Mouse (Mus musculus): ENCODE data around the gene Rnf135.
"Not testable (repeated sequence)": the region's sequence is repeated elsewhere in the genome, so short reads cannot be mapped to it uniquely, and the experiment has no call there.

Rnf135 gene

GRCm38 (mm10) chr11:80183705-80184255 lies at the start of gene Rnf135:
Rnf135 (plus strand) TSS chr11:80183851.
- DNase-seq (ENCODE audit: low spot score in 2 of 2), result peak; percentile 52 to 70

GRCm38 (mm10) chr11:80134744-80135143 lies 48.9 kb upstream of the Rnf135 start:
- DNase-seq (ENCODE audit: low spot score in 2 of 2), result no peak

- DNase-seq (ENCODE audit: low spot score in 2 of 2), result no peak
Observed at GRCm38 (mm10) chr11:80135954-80136683, 47.5 kb upstream of the Rnf135 start.

DNA sequence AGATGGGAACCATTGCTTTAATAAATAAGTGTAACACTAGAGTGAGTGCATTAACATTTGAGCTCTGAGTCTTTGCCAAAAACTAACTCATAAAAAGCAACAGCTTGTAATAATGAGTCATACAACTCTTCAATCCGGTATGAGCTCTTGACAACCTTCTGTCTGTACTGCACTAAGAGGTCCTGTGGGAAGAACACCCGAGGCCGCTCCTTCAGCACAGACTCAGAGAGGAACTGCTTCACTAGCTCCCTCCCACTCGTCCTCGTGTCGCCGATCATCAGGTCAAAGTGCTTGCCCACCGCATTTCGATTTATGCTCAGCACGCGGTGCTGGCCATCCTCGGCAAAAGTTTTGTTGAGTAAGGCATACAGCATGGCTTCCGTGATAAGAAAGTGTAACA lies 46.9 kb upstream of the Rnf135 start:
- no peak for DNase-seq (ENCODE audit: low spot score in 2 of 2)

DNA sequence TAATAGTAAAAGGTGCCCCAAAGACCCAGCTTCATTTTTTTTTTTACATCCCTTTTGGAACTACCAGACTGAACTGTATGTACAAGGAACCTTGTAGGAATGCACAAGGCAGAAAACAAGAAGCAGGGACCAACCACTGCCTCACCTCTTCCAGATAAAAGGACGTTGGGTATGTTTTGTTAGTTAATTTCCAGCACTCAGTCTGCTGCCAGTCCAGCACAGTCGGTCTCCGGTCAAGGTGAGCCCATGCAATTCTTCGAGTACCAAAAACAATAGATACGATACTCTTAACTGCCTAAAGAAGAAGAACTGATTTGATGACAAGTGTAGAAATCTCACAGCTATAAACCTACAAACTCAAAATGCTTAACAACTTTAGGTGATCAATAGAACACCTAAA lies 45.9 kb upstream of the Rnf135 start:
- no peak for DNase-seq (ENCODE audit: low spot score in 2 of 2)

DNA sequence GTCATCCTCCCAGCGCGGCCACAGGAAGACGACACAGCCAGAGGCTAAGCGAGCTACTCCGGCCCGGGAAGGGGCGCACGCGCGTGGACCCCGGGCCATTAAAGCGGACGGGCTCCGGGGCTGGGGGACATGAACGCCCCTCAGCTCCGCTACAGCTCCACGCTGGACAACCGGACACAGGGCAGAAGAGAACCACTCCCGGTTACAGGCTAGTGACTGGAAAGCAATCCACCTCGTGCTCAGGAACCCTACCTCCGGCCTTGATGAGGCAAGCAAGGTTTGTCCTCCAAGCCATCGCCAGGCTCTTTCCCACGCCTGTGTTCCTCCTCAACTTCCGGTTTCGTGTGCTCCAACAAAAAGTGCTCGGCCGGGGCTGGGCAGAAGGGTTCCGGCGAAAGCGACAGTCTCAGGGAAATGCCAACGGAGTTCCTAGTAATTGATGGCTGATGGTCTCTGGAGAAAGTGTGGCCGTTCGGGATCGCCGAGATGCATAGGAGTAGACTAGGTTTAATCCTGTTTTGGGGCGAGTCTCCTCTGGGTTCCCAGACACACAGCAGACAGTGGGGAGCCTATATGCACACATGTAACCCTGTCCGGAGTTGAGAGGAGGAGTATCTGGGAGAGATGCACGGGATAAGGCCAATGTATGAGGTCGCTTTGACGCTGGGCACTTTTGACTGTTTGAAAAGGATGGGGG lies 41.7 kb upstream of the Rnf135 start, which contains the start of gene Tefm:
Gene Tefm (minus strand): TSS at position 351 of the 697 bp plus-strand sequence.
- DNase-seq (ENCODE audit: low spot score in 2 of 2), result peak; percentile 64 to 80

DNA sequence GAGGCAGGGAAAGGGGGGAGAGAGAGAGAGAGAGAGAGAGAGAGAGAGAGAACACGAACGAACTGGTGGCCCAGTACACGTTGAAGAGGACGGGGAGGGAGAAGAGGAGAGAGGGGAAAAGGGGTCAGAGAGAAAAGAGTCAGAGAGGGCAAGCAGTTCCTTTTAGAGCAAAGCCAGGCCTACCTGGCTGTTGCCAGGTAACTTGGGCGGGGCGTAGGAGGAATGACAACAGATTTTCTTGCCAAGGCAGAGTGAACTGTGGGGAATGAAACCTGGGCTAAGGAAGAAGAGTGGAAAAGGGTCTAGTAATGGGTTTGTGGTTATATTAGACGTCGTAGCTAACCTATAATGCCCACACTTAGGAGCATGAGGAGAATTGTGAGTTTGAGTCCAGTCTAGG lies 40.8 kb upstream of the Rnf135 start:
- DNase-seq (ENCODE audit: low spot score in 2 of 2), result no peak

DNA sequence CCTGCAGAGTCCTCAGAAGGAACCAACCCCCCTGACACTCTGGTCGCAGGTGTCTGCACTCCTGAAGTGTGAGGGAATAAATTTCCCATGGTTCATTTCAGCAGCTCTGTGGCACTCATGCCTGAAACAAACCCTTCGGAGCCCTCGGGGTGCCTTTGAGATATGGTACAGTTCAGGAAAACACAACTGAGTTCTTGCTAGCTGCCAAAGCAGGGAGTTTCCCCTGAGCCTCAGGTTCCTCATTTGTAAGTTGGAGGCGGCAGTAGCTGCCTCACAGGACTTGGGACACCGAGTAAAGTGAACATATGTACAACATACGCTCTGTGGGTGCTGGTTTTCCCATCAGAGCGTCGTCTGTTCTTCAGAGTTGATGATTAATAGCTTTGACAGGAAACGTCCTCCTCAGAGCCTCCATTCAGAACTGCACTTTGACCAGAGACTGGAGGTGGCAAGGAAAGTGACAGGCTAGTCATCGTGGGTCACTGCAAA lies 37.8 kb upstream of the Rnf135 start:
- DNase-seq (ENCODE audit: low spot score in 2 of 2), result no peak

- no peak for DNase-seq (ENCODE audit: low spot score in 2 of 2)
Observed at GRCm38 (mm10) chr11:80147748-80148147, 35.9 kb upstream of the Rnf135 start.

DNA sequence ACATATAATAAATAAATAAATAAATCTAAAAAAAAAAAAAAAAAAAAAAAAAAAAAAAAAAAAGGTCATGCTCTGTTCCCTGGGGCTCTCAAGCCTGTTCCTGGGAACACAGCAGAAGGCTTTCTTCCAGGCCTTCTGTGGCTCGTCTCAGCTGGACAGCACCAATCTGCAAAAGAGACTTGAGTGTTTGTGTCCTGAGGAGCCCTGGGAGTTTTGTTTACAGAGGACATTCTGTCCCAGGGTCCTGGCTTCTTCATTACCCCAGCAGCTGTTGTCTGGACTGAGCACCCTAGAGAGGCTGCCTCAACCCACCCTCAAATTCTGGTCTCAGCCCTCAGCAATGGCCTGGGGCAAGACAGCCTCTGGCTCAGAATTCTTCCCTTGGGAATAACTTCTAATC lies 35.3 kb upstream of the Rnf135 start:
- no peak for DNase-seq (ENCODE audit: low spot score in 2 of 2)

DNA sequence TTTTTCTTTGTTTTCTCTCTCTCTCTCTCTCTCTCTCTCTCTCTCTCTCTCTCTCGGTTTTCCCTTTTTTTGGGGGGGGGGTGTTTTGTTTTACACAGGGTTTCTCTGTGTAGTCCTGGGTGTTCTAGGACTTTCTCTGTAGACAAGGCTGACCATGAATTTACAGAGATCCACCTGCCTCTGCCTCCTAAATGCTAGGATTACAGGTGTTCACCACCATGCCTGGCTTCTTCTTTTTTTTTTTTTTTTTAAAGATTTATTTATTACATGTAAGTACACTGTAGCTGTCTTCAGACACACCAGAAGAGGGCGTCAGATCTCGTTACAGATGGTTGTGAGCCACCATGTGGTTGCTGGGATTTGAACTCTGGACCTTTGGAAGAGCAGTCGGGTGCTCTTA lies 34.7 kb upstream of the Rnf135 start:
- not testable (repeated sequence) for DNase-seq (ENCODE audit: low spot score in 2 of 2)

- DNase-seq (ENCODE audit: low spot score in 2 of 2), result no peak
Observed at GRCm38 (mm10) chr11:80149412-80150023, 34.1 kb upstream of the Rnf135 start.

- DNase-seq (ENCODE audit: low spot score in 2 of 2), result no peak
Observed at GRCm38 (mm10) chr11:80150566-80150965, 33.1 kb upstream of the Rnf135 start.

- no peak for DNase-seq (ENCODE audit: low spot score in 2 of 2)
Observed at GRCm38 (mm10) chr11:80151541-80151940, 32.1 kb upstream of the Rnf135 start.

GRCm38 (mm10) chr11:80152376-80152775 lies 31.3 kb upstream of the Rnf135 start:
- no peak for DNase-seq (ENCODE audit: low spot score in 2 of 2)

DNA sequence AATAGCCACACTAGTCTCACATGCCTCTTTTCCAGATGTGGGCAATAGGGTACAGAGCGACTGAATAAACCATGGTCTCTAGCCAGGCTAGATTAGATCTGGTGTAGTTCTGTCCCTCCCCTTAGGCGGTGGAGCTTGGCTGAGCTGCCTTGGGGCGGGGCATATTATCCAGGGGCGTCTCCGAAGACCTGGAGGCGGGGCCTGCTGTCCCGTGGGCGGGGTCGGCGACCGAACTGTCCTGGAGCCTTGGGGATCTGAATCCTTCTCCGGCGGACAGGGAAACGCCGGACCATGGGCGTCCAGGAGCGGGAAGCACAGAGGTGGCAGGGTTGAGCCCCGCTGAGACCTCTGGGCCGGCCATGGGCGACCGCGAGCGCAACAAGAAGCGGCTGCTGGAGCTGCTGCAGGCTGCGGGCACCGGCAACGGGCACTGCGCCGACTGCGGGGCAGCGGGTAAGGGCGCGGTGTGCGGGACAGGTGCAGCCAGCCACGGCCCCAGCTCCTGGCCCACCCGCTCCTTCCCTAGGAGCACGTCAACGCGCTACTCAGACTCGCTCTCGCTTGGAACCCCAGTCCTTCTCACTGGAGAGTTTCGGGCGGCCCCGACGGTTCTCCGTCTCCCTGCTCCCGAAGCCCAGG lies 29.7 kb upstream of the Rnf135 start, which contains the start of gene Adap2:
Gene Adap2 (plus strand): TSS at position 249 of the 639 bp plus-strand sequence.
- peak; percentile 43 to 51 for DNase-seq (ENCODE audit: low spot score in 2 of 2)

DNA sequence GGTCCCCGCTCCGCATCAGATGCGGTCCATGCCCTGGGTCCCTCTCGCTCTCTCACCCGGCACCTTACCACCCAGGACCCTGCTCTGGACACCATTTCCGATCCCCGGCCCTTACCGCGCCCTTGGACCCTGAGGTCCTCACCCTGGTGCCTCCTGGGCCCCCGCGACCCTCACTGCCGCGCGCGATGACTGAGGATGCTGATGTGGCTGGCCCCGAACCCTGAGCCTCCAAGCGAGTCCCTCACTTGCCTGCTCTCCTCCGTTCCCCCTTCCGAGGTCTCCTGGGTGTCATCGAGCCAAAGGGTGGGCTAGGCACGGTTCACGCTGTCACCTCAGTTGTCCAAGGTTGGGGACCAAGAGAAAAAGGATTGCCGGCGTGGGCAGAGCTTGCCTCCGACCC lies 29.1 kb upstream of the Rnf135 start:
- no peak for DNase-seq (ENCODE audit: low spot score in 2 of 2)

DNA sequence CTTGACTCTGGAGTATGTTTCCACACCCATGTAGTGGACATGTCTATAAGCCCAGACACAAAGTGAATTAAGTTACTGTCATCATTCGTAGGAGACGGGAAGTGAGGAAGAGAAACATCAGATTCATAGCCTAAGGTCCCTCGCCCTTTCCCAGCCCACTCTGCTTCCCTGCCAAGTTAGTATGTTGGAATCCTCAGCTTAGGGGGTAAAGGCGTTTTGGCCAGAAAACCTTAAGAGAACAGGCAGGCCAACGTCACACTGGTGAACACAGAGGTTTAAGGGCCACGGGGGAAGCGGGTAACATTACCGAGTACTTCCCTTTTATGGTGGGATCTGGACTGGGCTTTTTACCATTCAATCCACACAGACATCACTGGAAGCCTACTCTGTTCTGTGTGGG lies 28.1 kb upstream of the Rnf135 start:
- DNase-seq (ENCODE audit: low spot score in 2 of 2), result no peak

GRCm38 (mm10) chr11:80155961-80156360 lies 27.7 kb upstream of the Rnf135 start:
- no peak for DNase-seq (ENCODE audit: low spot score in 2 of 2)

DNA sequence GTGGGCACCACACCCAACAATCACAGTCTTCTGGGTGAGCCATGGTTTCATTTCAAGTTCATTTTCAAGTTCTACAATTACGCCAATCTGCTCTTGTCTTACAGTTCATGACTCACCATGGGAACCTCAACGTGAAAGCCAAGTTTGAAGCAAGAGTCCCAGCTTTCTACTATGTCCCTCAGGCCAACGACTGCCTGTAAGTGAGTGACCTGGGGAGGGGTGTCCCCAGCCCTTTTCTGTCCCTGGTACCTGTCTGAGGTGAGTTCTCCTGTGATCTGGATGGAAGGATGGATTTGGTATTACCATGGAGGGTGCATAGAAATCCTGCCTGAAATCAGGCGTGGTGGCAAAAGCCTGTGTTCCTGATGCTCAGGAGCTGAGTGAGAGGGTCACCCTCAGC lies 26.8 kb upstream of the Rnf135 start:
- DNase-seq (ENCODE audit: low spot score in 2 of 2), result no peak

GRCm38 (mm10) chr11:80159018-80159417 lies 24.6 kb upstream of the Rnf135 start:
- no peak for DNase-seq (ENCODE audit: low spot score in 2 of 2)

DNA sequence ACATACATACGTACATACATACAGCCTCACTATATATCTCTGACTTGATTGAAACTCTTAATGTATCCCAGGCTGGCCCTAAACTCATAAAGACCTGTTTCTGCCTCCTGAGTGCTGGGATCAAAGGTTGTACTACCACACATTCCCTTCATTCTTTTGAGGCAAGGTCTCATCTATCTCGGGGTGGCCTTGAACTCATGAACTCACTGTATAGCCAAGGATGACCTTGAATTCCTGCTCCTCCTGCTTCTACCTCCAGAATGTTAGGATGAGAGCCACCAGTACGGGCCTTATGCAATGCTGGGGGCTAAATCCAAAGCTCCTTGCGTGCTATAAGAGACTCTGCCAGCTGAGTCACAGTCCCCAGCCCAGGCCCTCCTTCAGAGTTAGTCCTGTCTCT lies 22.6 kb upstream of the Rnf135 start:
- no peak for DNase-seq (ENCODE audit: low spot score in 2 of 2)

All from frontal cortex, postnatal 25 days (tissue).